11 mouse cellular contexts compared by ENCODE assay signal in the genomic region with DNA sequence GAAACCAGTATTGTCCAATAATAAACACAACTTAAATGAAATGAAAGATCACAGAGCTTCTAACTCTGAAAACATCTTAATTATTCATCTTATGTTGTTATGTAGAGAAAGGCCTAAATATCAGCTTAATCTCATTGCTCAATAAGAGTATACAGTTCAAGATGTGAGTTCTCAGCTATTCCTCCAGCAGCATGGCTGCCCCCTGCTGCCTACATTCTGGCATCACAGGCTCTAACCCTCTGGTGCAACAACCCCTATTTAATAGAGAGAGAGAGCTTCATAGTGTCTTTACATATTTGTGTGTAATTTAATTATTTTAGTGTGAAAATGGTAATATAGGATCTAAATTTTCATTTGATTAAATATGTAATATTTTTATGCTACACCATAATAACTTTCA.
DNase-seq lines count a peak whose midpoint lies in the region; ATAC-seq lines count a peak whose summit lies in the region.
"Had no signal": no experiment of that assay in that cellular context is flagged by ENCODE, and none has a peak within 500 bp of the region (broad histone marks: within the 10 kb centered on the region; RNA-seq: fewer than 3 reads in every experiment).

No protein-coding gene starts in this region.

- ATAC-seq in frontal cortex, adult (ENCODE audit: low TSS enrichment): 0 out of 2 replicates have a peak, but pooled peaks have one; percentile 54
- no peak for ATAC-seq in midbrain, embryonic 14.5 days (ENCODE audit: low FRiP score, low TSS enrichment)
- no peak for ATAC-seq in midbrain, embryonic 15.5 days (replicated peaks)
- no peak for ATAC-seq in megakaryocyte-erythroid progenitor cell, adult 5-6 weeks (replicated peaks; ENCODE audit: low FRiP score, low TSS enrichment, poor library complexity, severe bottlenecking)

- no peaks in the 10 kb centered on the region for H3K27me3 ChIP-seq in midbrain, embryonic 14.5 days (ENCODE audit: control insufficient read depth, insufficient read depth, low read length)
- no peaks in the 10 kb centered on the region for H3K27me3 ChIP-seq in midbrain, embryonic 15.5 days (replicated peaks)
- H3K27me3 ChIP-seq: CH12.LX; liver, embryonic 13.5 days; neural tube, embryonic 13.5 days had no signal

- no peak overlapping the region for H3K9ac ChIP-seq in midbrain, embryonic 14.5 days (replicated peaks; ENCODE audit: low read length)
- H3K9ac ChIP-seq in midbrain, embryonic 15.5 days: no peak overlapping the region
- H3K9ac ChIP-seq: liver, embryonic 13.5 days; neural tube, embryonic 13.5 days had no signal

- no peak overlapping the region for H3K4me3 ChIP-seq in midbrain, embryonic 14.5 days (replicated peaks; ENCODE audit: low read depth, low read length)
- no peak overlapping the region for H3K4me3 ChIP-seq in midbrain, embryonic 15.5 days
- H3K4me3 ChIP-seq: liver, embryonic 13.5 days; neural tube, embryonic 13.5 days had no signal

- no peak overlapping the region for H3K27ac ChIP-seq in midbrain, embryonic 14.5 days (replicated peaks; ENCODE audit: low read depth, low read length)
- no peak overlapping the region for H3K27ac ChIP-seq in midbrain, embryonic 15.5 days
- H3K27ac ChIP-seq: liver, embryonic 13.5 days; neural tube, embryonic 13.5 days had no signal

- no peaks in the 10 kb centered on the region for H3K36me3 ChIP-seq in midbrain, embryonic 14.5 days (ENCODE audit: control insufficient read depth, insufficient read depth, low read length)
- H3K36me3 ChIP-seq in midbrain, embryonic 15.5 days (replicated peaks): no peaks in the 10 kb centered on the region
- H3K36me3 ChIP-seq: liver, embryonic 13.5 days; neural tube, embryonic 13.5 days had no signal

- DNase-seq in frontal cortex, postnatal 25 days (ENCODE audit: low spot score in 2 of 2): no peak
- peak; percentile 49 for DNase-seq in midbrain, embryonic 14.5 days
- peak; percentile 12 for DNase-seq in brain, adult 2 months (ENCODE audit: low read depth, low spot score)
- DNase-seq in mesoderm, embryonic 11.5 days (ENCODE audit: low read depth, low spot score): peak; percentile 2
- DNase-seq in heart, adult 8-10 months (ENCODE audit: low spot score): no peak
- DNase-seq: liver, embryonic 13.5 days had no signal

- no peaks in the 10 kb centered on the region for H3K9me3 ChIP-seq in midbrain, embryonic 14.5 days (ENCODE audit: control insufficient read depth, low read length)
- H3K9me3 ChIP-seq in midbrain, embryonic 15.5 days: no peaks in the 10 kb centered on the region
- H3K9me3 ChIP-seq: liver, embryonic 13.5 days; neural tube, embryonic 13.5 days had no signal

- no peaks in the 10 kb centered on the region for H3K4me1 ChIP-seq in midbrain, embryonic 14.5 days (ENCODE audit: control insufficient read depth, insufficient read depth, low read length)
- H3K4me1 ChIP-seq in midbrain, embryonic 15.5 days: no peaks in the 10 kb centered on the region
- H3K4me1 ChIP-seq: liver, embryonic 13.5 days; neural tube, embryonic 13.5 days had no signal

- no peak overlapping the region for H3K4me2 ChIP-seq in midbrain, embryonic 14.5 days (ENCODE audit: low read length)
- no peak overlapping the region for H3K4me2 ChIP-seq in midbrain, embryonic 15.5 days
- H3K4me2 ChIP-seq: liver, embryonic 13.5 days; neural tube, embryonic 13.5 days had no signal

Comparison
In these comparisons a context has a peak if more than half of its experiments do, and no peak if none do; other contexts are left out.
1. DNase-seq: peak in midbrain, embryonic 14.5 days (single experiment), brain, adult 2 months (single experiment) and mesoderm, embryonic 11.5 days (single experiment); none in frontal cortex, postnatal 25 days (0 of 2) and heart, adult 8-10 months (single experiment).